Mouse (Mus musculus) mouse embryonic stem cell (cell line): ENCODE measurements around the gene Gmnn.

ENCODE experiments used
- in situ Hi-C, 2 experiments: fragments of 300-500 bp; cut with MboI; formaldehyde crosslinking; loops; 1 replicate in 1 of 2; 3 replicates in 1 of 2; pipeline ENCODE4 v1.14.3; 2019 to 2020; ENCODE audit warnings: low sequenced_read_pairs in 2 of 2, low pct_unique_long_range_greater_than_20kb in 1 of 2, mixed read lengths in 1 of 2; ENCODE audit not compliant: unreplicated experiment in 1 of 2

Gmnn gene

DNA sequence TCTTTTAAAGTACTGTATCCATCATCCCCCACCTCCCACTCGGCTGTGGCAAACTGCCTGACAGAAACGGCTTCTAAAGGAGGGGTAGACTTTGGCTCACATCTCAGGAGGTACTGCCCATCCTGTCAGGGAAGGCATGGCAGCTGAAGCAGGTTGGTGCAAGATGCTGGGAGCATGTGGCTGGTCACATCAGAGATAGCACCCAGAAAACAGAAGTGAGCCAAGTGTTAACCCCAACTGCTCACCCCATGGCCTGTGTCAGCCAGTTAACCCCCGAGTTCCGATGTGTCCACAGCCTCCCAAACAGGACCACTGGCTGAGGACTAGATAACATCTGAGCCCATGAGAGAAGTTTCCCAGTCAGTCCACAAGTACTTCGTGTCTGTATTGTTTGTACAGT is 46.1 kb downstream of the Gmnn start:
- in situ Hi-C loops, result no loop called here

DNA sequence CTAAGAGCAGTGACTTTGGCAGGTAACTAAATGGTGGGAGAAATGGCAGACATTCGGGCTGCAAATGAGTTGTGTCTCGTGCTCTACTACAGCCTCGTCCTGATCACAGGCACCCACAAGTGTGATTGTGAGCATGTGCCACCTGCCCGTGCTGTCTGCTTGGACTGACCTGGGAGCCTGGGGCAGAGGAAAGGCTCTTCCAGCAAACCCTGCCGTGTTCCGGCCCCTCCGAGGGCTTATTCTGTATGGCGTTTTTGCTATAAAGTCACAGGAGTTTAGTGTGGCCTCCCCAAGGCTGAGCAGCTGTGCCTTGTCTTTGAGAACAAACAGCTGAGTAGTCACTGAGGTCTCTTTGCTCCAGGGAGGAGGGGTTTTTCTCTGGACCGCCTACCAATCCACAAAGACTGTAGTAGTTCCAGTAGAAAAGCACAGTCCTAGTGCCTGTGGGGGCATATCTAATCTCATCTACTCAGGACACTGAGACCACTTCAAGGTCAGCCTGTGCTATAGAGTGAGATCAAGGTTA is 47.3 kb downstream of the Gmnn start:
- in situ Hi-C loops, result no loop called here

GRCm38 (mm10) chr13:24713434-24714000 is 48.2 kb downstream of the Gmnn start:
- in situ Hi-C loops, result no loop called here

- in situ Hi-C loops, result no loop called here
These were observed 49.1 kb downstream of the Gmnn start for GRCm38 (mm10) chr13:24712581-24713130.

- in situ Hi-C loops, result no loop called here
These were observed 50.8 kb downstream of the Gmnn start for GRCm38 (mm10) chr13:24710968-24711367.

DNA sequence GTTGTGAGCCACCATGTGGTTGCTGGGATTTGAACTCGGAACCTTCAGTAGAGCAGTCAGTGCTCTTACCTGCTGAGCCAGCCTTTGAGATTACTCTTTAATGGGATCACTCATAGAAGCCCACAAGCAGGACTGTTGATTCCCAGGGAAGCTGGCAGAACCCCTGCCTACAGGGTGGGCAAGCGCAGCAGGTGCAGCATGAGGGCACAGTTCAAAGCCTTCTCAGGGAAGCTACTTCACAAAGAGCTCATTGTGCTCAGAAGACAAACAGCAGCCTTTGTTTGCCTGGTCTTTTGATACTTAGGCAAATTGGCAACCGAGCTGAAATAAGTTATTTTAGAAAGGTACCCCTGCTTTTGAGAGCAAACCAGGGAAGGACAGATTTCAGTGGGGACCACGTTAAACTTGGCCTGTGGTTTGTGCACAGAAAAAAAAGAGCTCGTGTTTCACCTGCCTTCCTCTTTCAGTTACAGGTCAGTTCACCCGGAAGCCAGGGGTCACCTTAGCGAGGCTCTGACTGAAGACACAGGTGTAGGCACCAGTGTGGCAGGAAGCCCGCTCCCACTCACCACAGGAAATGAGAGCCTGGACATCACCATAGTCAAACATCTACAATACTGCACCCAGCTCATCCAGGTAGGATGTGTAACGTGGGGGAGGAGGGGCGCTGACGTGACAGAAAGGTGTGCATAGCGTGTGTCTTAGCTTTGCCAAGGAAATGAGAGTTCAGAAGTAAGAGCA is 51.9 kb downstream of the Gmnn start:
- in situ Hi-C loops, result no loop called here

DNA sequence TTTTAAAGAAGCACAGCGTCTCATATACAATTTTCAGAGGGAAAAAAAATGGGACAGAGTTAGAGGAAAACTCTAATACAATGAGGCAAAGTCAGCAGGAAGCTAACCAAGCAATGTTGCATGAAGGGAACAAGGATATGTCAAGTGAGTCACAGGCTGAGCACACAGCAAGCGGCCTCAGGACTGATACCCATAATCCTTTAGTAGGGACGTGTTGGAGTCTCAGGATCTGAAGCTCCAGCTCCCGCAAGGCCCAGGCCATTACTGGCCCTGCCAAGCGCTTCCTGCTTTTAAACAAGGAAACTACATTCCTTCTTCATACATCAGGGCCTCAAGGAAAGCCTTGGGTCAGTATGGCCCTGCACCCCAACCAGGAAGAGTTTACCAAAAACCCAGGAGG is 59.6 kb downstream of the Gmnn start:
- in situ Hi-C loops, result no loop called here
